Mouse (Mus musculus) hematopoietic stem cell, adult 5-6 weeks (primary cell): ENCODE data around the gene Zfp575. TPM values are rescaled to one million over a fixed set of nuclear protein-coding genes. Genes with fewer than 3 reads are reported as not detected.

ENCODE experiments used
- ATAC-seq, 2 experiments: fragments of 125-278 bp in 1 of 2; replicated peaks in 1 of 2; 2 replicates each; pipeline ENCODE4 v1.8.0; 2016 to 2017; ENCODE audit warnings: inconsistent platforms in 2 of 2, mild to moderate bottlenecking in 2 of 2, moderate number of reproducible peaks in 2 of 2, low read depth in 1 of 2, moderate TSS enrichment in 1 of 2; ENCODE audit not compliant: low FRiP score in 2 of 2, poor library complexity in 2 of 2, severe bottlenecking in 2 of 2, insufficient read depth in 1 of 2, low TSS enrichment in 1 of 2
- total RNA-seq: library from RNA; stranded (forward); fragments of 172-1452, 232-1000 nt; gene quantifications from 2 replicates; pipeline ENCODE4 v1.2.3, GENCODE M21; 2017

Gene Zfp575
- total RNA-seq, 1 experiment from 2014 or later: not detected

DNA sequence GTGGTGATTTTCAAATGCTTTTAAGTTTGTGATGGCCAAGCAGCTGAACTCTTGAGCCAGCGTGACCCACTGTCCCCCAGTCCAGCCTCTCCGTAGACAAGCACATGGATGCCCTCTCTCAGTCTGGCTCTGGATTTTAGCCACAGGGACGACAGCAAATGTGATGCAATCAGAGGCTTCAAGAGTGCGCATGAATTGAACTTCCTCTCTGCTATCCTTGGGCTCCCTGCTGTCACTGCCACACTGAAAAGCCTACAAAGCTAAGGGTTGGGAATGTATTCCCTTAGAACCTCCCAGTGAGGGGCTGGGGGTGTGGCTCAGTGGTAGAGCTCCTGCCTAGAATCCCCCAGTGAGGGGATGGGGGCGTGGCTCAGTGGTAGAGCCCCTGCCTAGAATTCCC, 48.7 kb downstream of the Zfp575 start:
- ATAC-seq: no peak

DNA sequence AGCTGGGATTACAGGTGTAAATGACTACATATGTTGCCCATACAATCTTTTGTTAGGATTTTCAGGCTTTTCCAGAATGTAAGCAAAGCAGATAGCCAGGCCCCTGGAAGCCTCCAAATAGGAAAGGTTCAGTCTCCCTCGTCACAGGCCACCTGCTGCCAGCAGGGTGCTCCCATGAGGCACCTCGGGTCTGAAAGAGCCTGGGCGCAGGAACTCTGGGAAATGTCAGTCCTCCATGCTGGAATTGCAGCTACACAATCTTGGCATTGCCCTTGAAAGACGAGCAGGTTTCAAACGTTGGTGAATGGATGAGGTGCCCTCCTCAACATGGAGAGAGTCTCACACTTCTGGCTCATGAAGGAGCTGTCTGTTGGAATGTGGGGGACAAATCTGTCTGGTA, 49.3 kb downstream of the Zfp575 start:
- ATAC-seq: no peak

DNA sequence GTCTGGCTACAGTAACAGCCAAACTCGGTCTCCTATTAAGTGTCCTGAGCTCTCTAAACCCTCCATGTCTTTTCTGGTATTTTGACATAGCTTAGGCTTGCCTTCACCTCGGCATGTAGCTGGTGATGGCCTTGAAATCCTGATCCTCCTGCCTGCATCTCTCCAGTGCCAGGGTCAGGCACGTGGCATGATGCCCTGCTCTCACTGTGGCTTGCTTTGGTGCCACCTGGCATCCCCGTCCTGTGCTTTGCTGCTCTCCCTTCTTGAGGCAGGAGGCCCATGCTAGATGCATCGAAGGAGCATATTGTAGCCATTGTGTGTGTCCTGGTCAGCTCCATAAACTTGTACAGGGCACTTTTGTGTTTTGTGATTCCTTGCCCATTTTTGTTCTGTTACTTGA, 49.9 kb downstream of the Zfp575 start:
- no peak for ATAC-seq

DNA sequence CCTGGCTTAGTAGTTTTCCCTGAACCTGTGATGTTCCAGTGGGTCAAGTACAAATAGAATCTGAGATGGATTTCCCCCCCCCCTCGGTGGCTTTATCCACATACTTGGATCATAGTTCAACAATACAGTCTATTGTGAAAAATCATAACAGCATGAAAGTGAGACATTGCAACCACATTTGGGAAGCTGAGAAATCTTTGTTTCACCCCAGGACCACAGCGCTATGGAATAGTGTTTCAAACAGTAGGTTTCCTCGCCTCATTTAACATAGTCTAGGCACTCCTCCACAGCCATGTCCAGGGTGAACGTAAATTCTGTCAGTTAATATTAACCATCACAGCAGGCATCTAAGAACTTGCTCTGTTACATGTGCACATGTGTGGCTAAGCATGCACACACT, 50.4 kb downstream of the Zfp575 start:
- no peak for ATAC-seq

DNA sequence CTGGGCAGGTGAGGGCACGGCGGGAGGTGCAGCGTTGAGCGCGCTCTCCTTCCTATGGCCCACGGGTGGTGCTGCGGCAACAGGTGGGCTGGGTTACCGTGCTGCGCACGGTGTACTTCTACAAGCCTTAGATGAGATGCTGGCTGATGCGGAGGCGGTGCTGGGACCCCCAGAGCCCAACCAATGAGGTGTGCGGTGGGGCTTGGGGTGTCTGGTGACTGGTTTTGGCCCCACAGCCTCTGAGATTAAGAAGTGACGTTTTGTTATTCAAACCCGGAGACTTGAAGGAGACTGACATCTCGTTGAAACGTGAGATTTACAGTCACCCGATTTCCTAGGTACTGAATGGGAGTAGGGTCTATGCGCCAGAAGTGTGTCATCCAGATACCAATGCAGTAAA, 53.1 kb downstream of the Zfp575 start:
- no peak for ATAC-seq

Other genes starting within 250 kb of the Zfp575 start
- not detected in 2 replicates for gene Lypd5, start 238.4 kb downstream of the Zfp575 start, total RNA-seq
- 75.9 and 80.8 TPM in 2 replicates for gene Kcnn4, start 217.4 kb downstream of the Zfp575 start, total RNA-seq
- gene Smg9, start 188.0 kb downstream of the Zfp575 start, total RNA-seq: 15.6 and 21.3 TPM in 2 replicates
- gene Irgc1, start 135.3 kb downstream of the Zfp575 start, total RNA-seq: not detected in 2 replicates
- 37.1 and 53.2 TPM in 2 replicates for gene Plaur, start 125.2 kb downstream of the Zfp575 start, total RNA-seq
- gene Cadm4, start 105.6 kb downstream of the Zfp575 start, total RNA-seq: 0.35 TPM in 1 of 2 replicates, not detected in the other
- 1.1 and 5.1 TPM in 2 replicates for gene Zfp428, start 80.6 kb downstream of the Zfp575 start, total RNA-seq
- gene AC161166.1, start 75.2 kb downstream of the Zfp575 start, total RNA-seq: not detected in 2 replicates
- 6.8 and 8.0 TPM in 2 replicates for gene Irgq, start 57.0 kb downstream of the Zfp575 start, total RNA-seq
- not detected in 2 replicates for gene Pinlyp, start 41.5 kb downstream of the Zfp575 start, total RNA-seq
- gene Xrcc1, start 41.4 kb downstream of the Zfp575 start, total RNA-seq: 42.9 and 43.3 TPM in 2 replicates
- 14.2 and 16.4 TPM in 2 replicates for gene Ethe1, start 98 bp downstream of the Zfp575 start, total RNA-seq
- 13.9 and 17.5 TPM in 2 replicates for gene Phldb3, start 23.1 kb upstream of the Zfp575 start, total RNA-seq
- gene Lypd3, start 48.9 kb upstream of the Zfp575 start, total RNA-seq: not detected in 2 replicates
- gene Tex101, start 89.0 kb upstream of the Zfp575 start, total RNA-seq: not detected in 2 replicates
- gene BC049730, start 121.6 kb upstream of the Zfp575 start, total RNA-seq: not detected in 2 replicates
- not detected in 2 replicates for gene Gm4763, start 139.3 kb upstream of the Zfp575 start, total RNA-seq
- 31.5 and 105 TPM in 2 replicates for gene Cd177, start 172.7 kb upstream of the Zfp575 start, total RNA-seq
- gene Ceacam10, start 189.6 kb upstream of the Zfp575 start, total RNA-seq: 1.1 and 15.1 TPM in 2 replicates